Mouse (Mus musculus) MEL (cell line): ENCODE data around the gene Dok7. TPM values are rescaled to one million over a fixed set of nuclear protein-coding genes. Genes with fewer than 3 reads are reported as not detected.

Source experiments
- DNase-seq: peaks from one replicate; pipeline ENCODE4 v3.0.0; 2011; ENCODE audit warnings: low read depth, low spot score
- H3K27ac ChIP-seq: 2 replicates; pipeline ENCODE4 v1.5.1; 2012; ENCODE audit warnings: low read depth, mild to moderate bottlenecking, control low read depth, low read length, moderate library complexity; ENCODE audit not compliant: control insufficient read depth
- H3K27me3 ChIP-seq, 2 experiments: fragments of 150-350 bp in 1 of 2; sonication (generic) in 1 of 2; 2 replicates each; pipeline ENCODE4 v1.6.1; 2012; ENCODE audit warnings: low read length in 2 of 2, mild to moderate bottlenecking in 2 of 2, improper control_type of control experiment in 1 of 2, moderate library complexity in 1 of 2; ENCODE audit not compliant: insufficient read depth in 2 of 2, control insufficient read depth in 1 of 2
- H3K36me3 ChIP-seq, 2 experiments: 2 replicates each; pipeline ENCODE4 v1.6.1; 2012 to 2014; ENCODE audit warnings: low read length in 2 of 2, improper control_type of control experiment in 1 of 2, inconsistent platforms in 1 of 2, mild to moderate bottlenecking in 1 of 2; ENCODE audit not compliant: insufficient read depth in 2 of 2, control insufficient read depth in 1 of 2
- H3K4me1 ChIP-seq, 2 experiments: fragments of 150-350 bp in 1 of 2; sonication (generic) in 1 of 2; 2 replicates each; pipeline ENCODE4 v1.6.1; 2012; ENCODE audit warnings: low read length in 2 of 2, improper control_type of control experiment in 1 of 2, mild to moderate bottlenecking in 1 of 2; ENCODE audit not compliant: insufficient read depth in 2 of 2, control insufficient read depth in 1 of 2
- H3K4me3 ChIP-seq, 2 experiments: fragments of 150-350 bp in 1 of 2; sonication (generic) in 1 of 2; 2 replicates each; pipeline ENCODE4 v1.5.1; 2012; ENCODE audit warnings: low read depth in 2 of 2, low read length in 2 of 2, mild to moderate bottlenecking in 2 of 2, moderate library complexity in 2 of 2, control low read depth in 1 of 2, improper control_type of control experiment in 1 of 2; ENCODE audit not compliant: control insufficient read depth in 1 of 2, insufficient read depth in 1 of 2
- H3K79me2 ChIP-seq: 2 replicates; pipeline ENCODE4 v1.6.1; 2012; ENCODE audit warnings: mild to moderate bottlenecking, low read length, moderate library complexity; ENCODE audit not compliant: control insufficient read depth, poor library complexity, insufficient read depth
- H3K9ac ChIP-seq: 2 replicates; pipeline ENCODE4 v1.6.1; 2012; ENCODE audit warnings: low read depth, mild to moderate bottlenecking, control low read depth, low read length, moderate library complexity; ENCODE audit not compliant: control insufficient read depth, poor library complexity, severe bottlenecking
- H3K9me3 ChIP-seq: fragments of 150-350 bp; sonication (generic); replicated peaks from 2 replicates; pipeline ENCODE4 v1.6.1; 2012; ENCODE audit warnings: mild to moderate bottlenecking, low read length, improper control_type of control experiment, moderate library complexity; ENCODE audit not compliant: insufficient read depth
- BHLHE40 ChIP-seq: IDR thresholded peaks from 2 replicates; pipeline ENCODE4 v1.6.1; 2012; ENCODE audit warnings: low read depth, mild to moderate bottlenecking, inconsistent platforms, low read length, improper control_type of control experiment, borderline replicate concordance
- CTCF ChIP-seq, 3 experiments: IDR thresholded peaks in 2 of 3; conservative IDR thresholded peaks in 1 of 3; 2 replicates each; pipeline ENCODE4 v1.5.1; 2011 to 2012; ENCODE audit warnings: low read length in 3 of 3, low read depth in 2 of 3, mild to moderate bottlenecking in 2 of 3, improper control_type of control experiment in 1 of 3, inconsistent platforms in 1 of 3, mixed read lengths in 1 of 3, moderate library complexity in 1 of 3; ENCODE audit not compliant: control insufficient read depth in 1 of 3, insufficient read depth in 1 of 3, poor library complexity in 1 of 3, severe bottlenecking in 1 of 3
- EP300 ChIP-seq, 2 experiments: IDR thresholded peaks; 2 replicates each; pipeline ENCODE4 v1.6.1; 2011; ENCODE audit warnings: improper control_type of control experiment in 2 of 2, low read length in 2 of 2, low read depth in 1 of 2, mild to moderate bottlenecking in 1 of 2
- ETS1 ChIP-seq: IDR thresholded peaks from 2 replicates; pipeline ENCODE4 v1.6.1; 2012; ENCODE audit warnings: low read depth, mild to moderate bottlenecking, inconsistent platforms, low read length, improper control_type of control experiment, moderate library complexity
- GABPA ChIP-seq: IDR thresholded peaks from 2 replicates; pipeline ENCODE4 v1.6.1; 2012; ENCODE audit warnings: low read depth, mild to moderate bottlenecking, inconsistent platforms, low read length, improper control_type of control experiment, moderate library complexity
- GATA1 ChIP-seq: IDR thresholded peaks from 2 replicates; pipeline ENCODE4 v1.6.1; 2011; ENCODE audit warnings: low read depth, low read length, improper control_type of control experiment
- HCFC1 ChIP-seq: IDR thresholded peaks from 2 replicates; pipeline ENCODE4 v1.6.1; 2012; ENCODE audit warnings: low read depth, mild to moderate bottlenecking, inconsistent platforms, low read length, improper control_type of control experiment, moderate library complexity
- JUND ChIP-seq: IDR thresholded peaks from 2 replicates; pipeline ENCODE4 v1.6.1; 2011; ENCODE audit warnings: low read depth, mild to moderate bottlenecking, improper control_type of control experiment, low read length
- KAT2A ChIP-seq: conservative IDR thresholded peaks from 2 replicates; pipeline ENCODE4 v1.6.1; 2012; ENCODE audit warnings: low read depth, low read length, improper control_type of control experiment, inconsistent platforms
- MAZ ChIP-seq: IDR thresholded peaks from 2 replicates; pipeline ENCODE4 v1.6.1; 2012; ENCODE audit warnings: low read depth, mild to moderate bottlenecking, inconsistent platforms, low read length, improper control_type of control experiment
- MYB ChIP-seq: IDR thresholded peaks from 2 replicates; pipeline ENCODE4 v1.6.1; 2011; ENCODE audit warnings: mild to moderate bottlenecking, low read depth, low read length, improper control_type of control experiment
- NELFE ChIP-seq: IDR thresholded peaks from 2 replicates; pipeline ENCODE4 v1.6.1; 2011; ENCODE audit warnings: low read depth, low read length, improper control_type of control experiment
- POLR2A ChIP-seq, 2 experiments: IDR thresholded peaks; 2 replicates each; pipeline ENCODE4 v1.6.1; 2011 to 2012; ENCODE audit warnings: low read length in 2 of 2, mild to moderate bottlenecking in 2 of 2, control low read depth in 1 of 2, improper control_type of control experiment in 1 of 2, low read depth in 1 of 2, moderate library complexity in 1 of 2; ENCODE audit not compliant: control insufficient read depth in 1 of 2, insufficient read depth in 1 of 2, poor library complexity in 1 of 2
- POLR2AphosphoS5 ChIP-seq: IDR thresholded peaks from 2 replicates; pipeline ENCODE4 v1.6.1; 2012; ENCODE audit warnings: low read depth, borderline replicate concordance, mild to moderate bottlenecking, inconsistent platforms, low read length, moderate library complexity, mixed read lengths
- RCOR1 ChIP-seq: IDR thresholded peaks from 2 replicates; pipeline ENCODE4 v1.6.1; 2012; ENCODE audit warnings: low read depth, mild to moderate bottlenecking, inconsistent platforms, low read length, improper control_type of control experiment
- SIN3A ChIP-seq: IDR thresholded peaks from 2 replicates; pipeline ENCODE4 v1.6.1; 2012; ENCODE audit warnings: low read length, improper control_type of control experiment, inconsistent platforms
- UBTF ChIP-seq: IDR thresholded peaks from 2 replicates; pipeline ENCODE4 v1.6.1; 2012; ENCODE audit warnings: low read depth, mild to moderate bottlenecking, inconsistent platforms, low read length, improper control_type of control experiment, moderate library complexity, borderline replicate concordance; ENCODE audit not compliant: insufficient read depth
- ZC3H11A ChIP-seq: IDR thresholded peaks from 2 replicates; pipeline ENCODE4 v1.6.1; 2012; ENCODE audit warnings: low read depth, mild to moderate bottlenecking, inconsistent platforms, low read length, improper control_type of control experiment
- ZKSCAN1 ChIP-seq: IDR thresholded peaks from 2 replicates; pipeline ENCODE4 v1.6.1; 2012; ENCODE audit warnings: low read depth, mild to moderate bottlenecking, inconsistent platforms, low read length, improper control_type of control experiment, moderate library complexity
- ZMIZ1 ChIP-seq: IDR thresholded peaks from 2 replicates; pipeline ENCODE4 v1.6.1; 2012; ENCODE audit warnings: low read depth, mild to moderate bottlenecking, inconsistent platforms, low read length, improper control_type of control experiment, moderate library complexity
- polyA plus RNA-seq, 2 experiments: library from polyadenylated mRNA; stranded (reverse) in 1 of 2; unstranded in 1 of 2; fragments of >175 nt in 1 of 2; fragments of >200 nt in 1 of 2; gene quantifications; 2 replicates each; pipeline versions ENCODE4 v1.2.1 to v1.2.4; 2012; ENCODE audit warnings: low replicate concordance in 2 of 2, low read depth in 1 of 2; ENCODE audit not compliant: insufficient read length in 2 of 2, insufficient read depth in 1 of 2, missing spikeins in 1 of 2
- total RNA-seq: library from RNA; depleted of rRNA; stranded (reverse); fragments of 300-350 nt; gene quantifications from 2 replicates; pipeline ENCODE4 v1.2.3, GENCODE M21; 2012

The Dok7 gene
- total and polyA plus RNA-seq, 3 experiments, result 0.08 to 0.21 TPM; not detected in 1

DNA sequence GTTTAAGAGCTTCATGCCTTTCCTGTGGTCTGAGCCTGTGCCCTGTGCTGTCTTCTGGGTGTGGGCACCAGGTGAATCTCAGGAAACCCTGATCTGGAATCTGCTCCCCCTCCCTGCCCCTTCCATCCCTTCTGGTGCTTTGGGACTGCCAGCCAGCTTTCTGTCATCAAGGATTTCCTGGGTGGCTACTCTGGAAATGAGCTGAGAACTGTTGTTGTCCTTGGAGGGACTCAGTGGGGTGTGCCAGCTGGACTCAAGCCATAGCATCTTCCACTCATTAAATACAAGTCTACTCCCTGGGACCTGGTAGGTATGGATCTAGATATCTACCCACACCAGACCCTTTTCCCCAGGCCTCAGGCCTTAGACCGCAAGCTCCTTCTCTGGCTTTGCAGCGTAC is 61.9 kb downstream of the Dok7 start:
- no peak overlapping the region for H3K27ac ChIP-seq
- no peak overlapping the region for H3K4me3 ChIP-seq
- TF ChIP-seq ETS1, result no peak
- no peak for TF ChIP-seq SIN3A
- no peak for TF ChIP-seq MAZ
- no peak for TF ChIP-seq EP300 (IDR thresholded peaks at IDR 0.05; ENCODE audit: low read depth in 1 of 2, low read length in 2 of 2)
- TF ChIP-seq CTCF (IDR thresholded peaks at IDR 0.05 in 2 of 3, conservative IDR thresholded peaks at IDR 0.05 in 1 of 3; ENCODE audit: control insufficient read depth in 1 of 3, insufficient read depth in 1 of 3, low read depth in 2 of 3, low read length in 3 of 3, poor library complexity in 1 of 3, severe bottlenecking in 1 of 3), result no peak
- no peak for TF ChIP-seq BHLHE40
- TF ChIP-seq UBTF, result no peak
- no peak for TF ChIP-seq KAT2A
- no peak for TF ChIP-seq MYB
- TF ChIP-seq GABPA, result no peak
- TF ChIP-seq HCFC1, result no peak
- no peak for TF ChIP-seq POLR2AphosphoS5
- no peak for TF ChIP-seq ZKSCAN1
- no peak for TF ChIP-seq RCOR1
- no peak for TF ChIP-seq JUND
- no peaks in the 10 kb centered on the region for H3K9me3 ChIP-seq
- H3K4me1 ChIP-seq, result peaks cover 3 to 10% of the 10 kb centered on the region in 2 experiments; a peak in 3 of 4 replicates
- H3K9ac ChIP-seq, result no peak overlapping the region
- peaks cover 0 to 4% of the 10 kb centered on the region in 2 experiments; a peak in 1 of 4 replicates for H3K27me3 ChIP-seq
- DNase-seq, result no peak
- no peaks in the 10 kb centered on the region for H3K79me2 ChIP-seq
- peaks cover 0 to 8% of the 10 kb centered on the region in 2 experiments; a peak in 2 of 4 replicates for H3K36me3 ChIP-seq

GRCm38 (mm10) chr5:35120024-35120423 is 63.5 kb downstream of the Dok7 start:
- no peak for DNase-seq
- H3K36me3 ChIP-seq, result peaks cover 0 to 8% of the 10 kb centered on the region in 2 experiments; a peak in 2 of 4 replicates
- no peak overlapping the region for H3K9ac ChIP-seq
- H3K27ac ChIP-seq, result no peak overlapping the region
- no peak for TF ChIP-seq ZMIZ1
- H3K4me3 ChIP-seq, result no peak overlapping the region
- no peaks in the 10 kb centered on the region for H3K79me2 ChIP-seq
- peaks cover 3 to 10% of the 10 kb centered on the region in 2 experiments; a peak in 3 of 4 replicates for H3K4me1 ChIP-seq
- H3K27me3 ChIP-seq, result peaks cover 0 to 4% of the 10 kb centered on the region in 2 experiments; a peak in 1 of 4 replicates
- H3K9me3 ChIP-seq, result no peaks in the 10 kb centered on the region

DNA sequence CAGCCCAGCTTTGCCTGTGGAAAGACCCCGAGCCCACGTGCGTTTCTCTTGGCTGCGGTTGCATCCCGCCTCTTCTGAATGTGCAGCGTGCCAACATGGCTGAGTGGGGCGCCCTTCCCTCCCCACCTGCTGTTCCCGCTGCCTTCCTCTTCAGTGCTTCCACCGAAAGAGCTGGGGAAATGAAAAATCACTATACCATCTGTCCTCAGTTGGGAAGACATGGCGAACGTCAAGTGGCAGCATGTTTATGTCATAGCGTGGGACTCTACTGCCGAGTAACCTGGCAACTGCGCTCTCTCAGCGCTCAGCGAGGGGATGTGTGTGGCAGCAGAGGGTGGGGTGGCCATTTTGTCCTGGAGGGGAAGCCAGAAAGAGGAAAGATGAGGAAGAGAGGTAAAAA is 72.6 kb downstream of the Dok7 start:
- DNase-seq, result no peak
- H3K36me3 ChIP-seq, result no peaks in the 10 kb centered on the region
- no peak overlapping the region for H3K4me3 ChIP-seq
- TF ChIP-seq GATA1, result no peak
- TF ChIP-seq NELFE, result no peak
- TF ChIP-seq POLR2A (IDR thresholded peaks at IDR 0.05; ENCODE audit: control insufficient read depth in 1 of 2, insufficient read depth in 1 of 2, low read depth in 1 of 2, low read length in 2 of 2, poor library complexity in 1 of 2), result no peak
- TF ChIP-seq ZC3H11A, result no peak
- TF ChIP-seq, all 39 proteins: peak for 0
- no peak overlapping the region for H3K9ac ChIP-seq
- no peaks in the 10 kb centered on the region for H3K9me3 ChIP-seq
- H3K79me2 ChIP-seq, result no peaks in the 10 kb centered on the region
- peaks cover 4 to 7% of the 10 kb centered on the region in 2 experiments; a peak in 3 of 4 replicates for H3K27me3 ChIP-seq
- H3K27ac ChIP-seq, result no peak overlapping the region
- H3K4me1 ChIP-seq, result no peaks in the 10 kb centered on the region
